Mouse (Mus musculus): ENCODE results near the gene Disp1. TPM values are rescaled to one million over a fixed set of nuclear protein-coding genes. Genes with fewer than 3 reads are reported as not detected.

Disp1 gene
- polyA plus RNA-seq, 1 experiment = 5.8 TPM

GRCm38 (mm10) chr1:183250612-183251011 lies 29.3 kb upstream of the Disp1 start:
- no peaks in the 10 kb centered on the region for H3K27me3 ChIP-seq (ENCODE audit: control insufficient read depth, insufficient read depth, low read length)
- H3K4me1 ChIP-seq (ENCODE audit: control insufficient read depth, insufficient read depth, low read length) = no peaks in the 10 kb centered on the region
- H3K27ac ChIP-seq (ENCODE audit: control insufficient read depth, insufficient read depth, low read depth, low read length) = no peak overlapping the region
- no peak overlapping the region for H3K4me3 ChIP-seq (ENCODE audit: control insufficient read depth, low read depth, low read length)
- H3K36me3 ChIP-seq (ENCODE audit: control insufficient read depth, insufficient read depth, low read length) = no peaks in the 10 kb centered on the region
- no peak for TF ChIP-seq CTCF (IDR thresholded peaks at IDR 0.05; ENCODE audit: control insufficient read depth, insufficient read depth, insufficient replicate concordance, low read depth, low read length)
- TF ChIP-seq POLR2A (IDR thresholded peaks at IDR 0.05; ENCODE audit: control insufficient read depth, low read depth, low read length) = no peak

- Histone ChIP-seq H3K4me3 (ENCODE audit: control insufficient read depth, low read depth, low read length) (no peak overlapping the region), H3K27me3 (ENCODE audit: control insufficient read depth, insufficient read depth, low read length) (no peaks in the 10 kb centered on the region), H3K4me1 (ENCODE audit: control insufficient read depth, insufficient read depth, low read length) (no peaks in the 10 kb centered on the region), H3K27ac (ENCODE audit: control insufficient read depth, insufficient read depth, low read depth, low read length) (no peak overlapping the region), H3K36me3 (ENCODE audit: control insufficient read depth, insufficient read depth, low read length) (no peaks in the 10 kb centered on the region)
- TF ChIP-seq POLR2A (IDR thresholded peaks at IDR 0.05; ENCODE audit: control insufficient read depth, low read depth, low read length) = no peak
These were observed 26.8 kb upstream of the Disp1 start for GRCm38 (mm10) chr1:183248144-183248543.

- no peaks in the 10 kb centered on the region for H3K36me3 ChIP-seq (ENCODE audit: control insufficient read depth, insufficient read depth, low read length)
- H3K4me3 ChIP-seq (ENCODE audit: control insufficient read depth, low read depth, low read length) = no peak overlapping the region
- TF ChIP-seq POLR2A (IDR thresholded peaks at IDR 0.05; ENCODE audit: control insufficient read depth, low read depth, low read length) = no peak
- TF ChIP-seq CTCF (IDR thresholded peaks at IDR 0.05; ENCODE audit: control insufficient read depth, insufficient read depth, insufficient replicate concordance, low read depth, low read length) = peak; percentile 31; the same call in 1 of the 2 replicates
- H3K27me3 ChIP-seq (ENCODE audit: control insufficient read depth, insufficient read depth, low read length) = no peaks in the 10 kb centered on the region
- H3K27ac ChIP-seq (ENCODE audit: control insufficient read depth, insufficient read depth, low read depth, low read length) = no peak overlapping the region
- H3K4me1 ChIP-seq (ENCODE audit: control insufficient read depth, insufficient read depth, low read length) = no peaks in the 10 kb centered on the region
These were observed 22.0 kb upstream of the Disp1 start for GRCm38 (mm10) chr1:183243293-183243692.

GRCm38 (mm10) chr1:183237901-183238300 lies 16.6 kb upstream of the Disp1 start:
- TF ChIP-seq POLR2A (IDR thresholded peaks at IDR 0.05; ENCODE audit: control insufficient read depth, low read depth, low read length) (no peak), CTCF (IDR thresholded peaks at IDR 0.05; ENCODE audit: control insufficient read depth, insufficient read depth, insufficient replicate concordance, low read depth, low read length) (peak; percentile 30; the same call in 1 of the 2 replicates)
- H3K27ac ChIP-seq (ENCODE audit: control insufficient read depth, insufficient read depth, low read depth, low read length) = no peak overlapping the region
- H3K4me3 ChIP-seq (ENCODE audit: control insufficient read depth, low read depth, low read length) = no peak overlapping the region
- no peaks in the 10 kb centered on the region for H3K27me3 ChIP-seq (ENCODE audit: control insufficient read depth, insufficient read depth, low read length)
- no peaks in the 10 kb centered on the region for H3K36me3 ChIP-seq (ENCODE audit: control insufficient read depth, insufficient read depth, low read length)
- no peaks in the 10 kb centered on the region; the same call in 1 of the 2 replicates for H3K4me1 ChIP-seq (ENCODE audit: control insufficient read depth, insufficient read depth, low read length)

- Histone ChIP-seq H3K36me3 (ENCODE audit: control insufficient read depth, insufficient read depth, low read length) (no peaks in the 10 kb centered on the region), H3K4me1 (ENCODE audit: control insufficient read depth, insufficient read depth, low read length) (no peaks in the 10 kb centered on the region; the same call in 1 of the 2 replicates), H3K27me3 (ENCODE audit: control insufficient read depth, insufficient read depth, low read length) (no peaks in the 10 kb centered on the region), H3K4me3 (ENCODE audit: control insufficient read depth, low read depth, low read length) (no peak overlapping the region), H3K27ac (ENCODE audit: control insufficient read depth, insufficient read depth, low read depth, low read length) (no peak overlapping the region)
- TF ChIP-seq POLR2A (IDR thresholded peaks at IDR 0.05; ENCODE audit: control insufficient read depth, low read depth, low read length) (no peak), CTCF (IDR thresholded peaks at IDR 0.05; ENCODE audit: control insufficient read depth, insufficient read depth, insufficient replicate concordance, low read depth, low read length) (no peak)
These were observed 15.1 kb upstream of the Disp1 start for GRCm38 (mm10) chr1:183236460-183236859.

DNA sequence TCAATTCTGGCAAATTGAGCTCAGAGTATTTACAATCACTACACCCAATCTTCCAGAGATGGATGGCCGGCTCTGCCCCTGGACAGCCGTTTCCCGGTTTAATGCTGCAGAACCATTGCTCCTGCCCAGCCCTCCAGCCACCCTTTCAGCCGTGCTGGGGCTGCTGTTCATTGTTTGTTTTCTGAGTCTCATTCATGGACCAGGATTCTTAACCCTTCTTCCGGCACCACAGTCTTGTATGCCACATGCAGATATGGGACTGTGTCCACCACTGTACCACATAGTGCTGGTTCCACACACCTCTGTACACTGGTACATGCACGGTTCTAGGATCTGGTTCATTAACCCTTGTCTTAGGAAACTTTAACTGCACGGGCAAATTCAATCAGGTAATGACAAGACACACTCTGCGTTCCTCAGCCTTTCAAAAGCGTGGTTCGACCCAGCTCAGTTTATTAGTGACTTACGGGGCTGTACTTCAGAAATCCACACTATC lies 12.4 kb upstream of the Disp1 start:
- no peaks in the 10 kb centered on the region; the same call in none of the 2 replicates for H3K4me1 ChIP-seq (ENCODE audit: control insufficient read depth, insufficient read depth, low read length)
- H3K27me3 ChIP-seq (ENCODE audit: control insufficient read depth, insufficient read depth, low read length) = no peaks in the 10 kb centered on the region
- H3K4me3 ChIP-seq (ENCODE audit: control insufficient read depth, low read depth, low read length) = peak overlapping the region; percentile 62
- H3K27ac ChIP-seq (ENCODE audit: control insufficient read depth, insufficient read depth, low read depth, low read length) = no peak overlapping the region
- no peaks in the 10 kb centered on the region for H3K36me3 ChIP-seq (ENCODE audit: control insufficient read depth, insufficient read depth, low read length)
- TF ChIP-seq CTCF (IDR thresholded peaks at IDR 0.05; ENCODE audit: control insufficient read depth, insufficient read depth, insufficient replicate concordance, low read depth, low read length) (no peak), POLR2A (IDR thresholded peaks at IDR 0.05; ENCODE audit: control insufficient read depth, low read depth, low read length) (no peak)

DNA sequence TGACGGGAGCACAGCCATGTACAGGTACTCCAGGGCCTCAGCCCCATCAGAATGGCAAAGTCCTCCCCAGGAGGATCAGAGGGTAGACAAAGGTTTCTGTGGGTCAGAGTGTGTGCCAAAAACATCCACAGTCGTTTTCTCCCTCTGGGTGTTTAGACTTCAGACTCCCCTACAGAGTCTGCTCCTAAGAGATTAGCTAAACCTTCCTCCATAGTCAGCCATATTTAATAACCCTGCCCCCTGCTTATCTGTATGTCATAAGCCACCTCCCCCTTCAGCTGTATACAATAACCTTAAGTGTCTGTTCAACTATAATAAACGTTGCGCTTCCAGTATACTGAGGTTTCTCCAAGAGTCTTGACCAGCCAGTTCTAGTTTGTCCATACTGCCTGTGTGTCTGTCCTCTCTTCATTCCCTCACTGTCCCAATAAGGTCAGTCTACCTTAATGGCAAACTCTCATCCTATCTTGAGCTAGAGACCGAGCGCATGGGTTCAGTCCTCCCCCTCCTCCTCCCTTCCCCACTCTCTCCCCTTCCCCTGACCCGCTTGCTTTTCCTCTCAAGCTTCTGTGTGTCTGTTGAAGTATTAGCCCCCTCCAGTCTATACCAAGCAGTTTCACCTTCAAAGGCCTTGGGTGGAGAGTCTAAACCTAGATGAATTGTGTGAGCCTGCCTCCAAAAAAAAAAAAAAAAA lies 11.8 kb upstream of the Disp1 start:
- Histone ChIP-seq H3K27me3 (ENCODE audit: control insufficient read depth, insufficient read depth, low read length) (no peaks in the 10 kb centered on the region), H3K4me3 (ENCODE audit: control insufficient read depth, low read depth, low read length) (no peak overlapping the region), H3K36me3 (ENCODE audit: control insufficient read depth, insufficient read depth, low read length) (no peaks in the 10 kb centered on the region), H3K4me1 (ENCODE audit: control insufficient read depth, insufficient read depth, low read length) (no peaks in the 10 kb centered on the region; the same call in none of the 2 replicates), H3K27ac (ENCODE audit: control insufficient read depth, insufficient read depth, low read depth, low read length) (no peak overlapping the region)
- TF ChIP-seq CTCF (IDR thresholded peaks at IDR 0.05; ENCODE audit: control insufficient read depth, insufficient read depth, insufficient replicate concordance, low read depth, low read length) (no peak), POLR2A (IDR thresholded peaks at IDR 0.05; ENCODE audit: control insufficient read depth, low read depth, low read length) (no peak)

All from testis, adult 2 months (tissue).